Mouse (Mus musculus): ENCODE results near the gene Dcaf5. TPM values are rescaled to one million over a fixed set of nuclear protein-coding genes. Genes with fewer than 3 reads are reported as not detected.
A peak's percentile ranks its signal among the peaks of the same experiment; 100 is the strongest.

Gene Dcaf5
- polyA plus RNA-seq, 1 experiment from 2014 or later: 12.5 TPM

DNA sequence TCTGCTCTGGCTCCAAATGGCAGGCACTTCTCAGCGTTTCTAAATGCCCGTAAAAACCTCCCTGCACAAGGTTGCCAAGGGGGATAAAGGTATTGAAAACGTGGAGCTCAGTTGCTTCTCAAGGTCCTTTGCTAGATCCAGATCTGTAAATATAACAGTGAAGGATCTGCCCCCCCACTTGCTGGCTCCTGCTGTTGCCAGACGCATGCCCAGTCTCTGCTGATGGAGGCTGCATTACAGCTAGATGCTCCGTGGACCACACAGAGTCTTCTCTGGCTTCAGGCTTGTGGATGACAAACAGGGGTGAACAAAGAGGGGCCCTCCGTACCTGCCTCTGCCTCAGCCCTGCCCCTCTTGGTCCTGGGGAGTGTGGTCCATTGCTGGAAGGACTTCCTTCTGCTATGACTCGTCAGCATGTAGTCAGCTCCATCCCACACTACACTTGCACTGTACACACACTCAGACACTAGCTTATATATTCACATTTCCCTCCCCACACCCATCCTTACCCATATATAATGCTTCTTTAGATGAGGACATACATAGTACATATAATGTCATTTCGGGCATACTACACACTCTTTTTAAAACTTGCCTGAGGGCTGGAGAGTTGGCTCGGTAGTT, 135.5 kb downstream of the Dcaf5 start:
- H3K27me3 ChIP-seq (ENCODE audit: control insufficient read depth, insufficient read depth, low read length): no peaks in the 10 kb centered on the region
- DNase-seq (ENCODE audit: low spot score) (no peak), ATAC-seq (replicated peaks; ENCODE audit: low FRiP score) (no peak)
- 83% methylated on average over 9 of the region's 9 CpGs for WGBS
- H3K9ac ChIP-seq (ENCODE audit: low read length): no peak overlapping the region
- H3K4me2 ChIP-seq (ENCODE audit: low read depth, low read length, severe bottlenecking): no peak overlapping the region
- H3K4me3 ChIP-seq (ENCODE audit: low read depth, low read length): no peak overlapping the region
- no peaks in the 10 kb centered on the region for H3K9me3 ChIP-seq (ENCODE audit: control insufficient read depth, low read length)
- H3K4me1 ChIP-seq (replicated peaks; ENCODE audit: control insufficient read depth, insufficient read depth, low read length): no peaks in the 10 kb centered on the region
- H3K27ac ChIP-seq (ENCODE audit: low read depth, low read length): no peak overlapping the region
- no peaks in the 10 kb centered on the region for H3K36me3 ChIP-seq (ENCODE audit: control insufficient read depth, insufficient read depth, low read length)

DNA sequence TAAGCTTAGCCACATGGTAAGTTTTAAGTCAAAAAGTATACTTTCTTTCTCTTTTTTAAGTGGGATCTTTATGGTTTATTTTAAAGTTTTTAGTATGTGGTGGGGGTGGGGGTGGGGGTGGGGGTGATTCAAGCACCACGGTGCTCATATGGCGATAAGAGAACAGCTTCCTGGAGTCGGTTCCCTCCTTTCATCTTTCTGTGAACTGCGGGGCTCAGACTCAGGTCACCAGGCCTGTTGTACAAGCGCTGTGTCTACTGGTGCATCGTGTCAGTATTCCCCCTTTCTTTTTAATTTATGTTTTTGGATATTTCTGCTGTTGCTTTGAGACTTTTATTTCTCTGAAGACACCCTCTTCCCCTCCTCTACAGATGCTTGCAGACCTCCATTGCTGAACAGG, 137.7 kb downstream of the Dcaf5 start:
- ATAC-seq (replicated peaks; ENCODE audit: low FRiP score) (no peak), DNase-seq (ENCODE audit: low spot score) (no peak)
- H3K36me3 ChIP-seq (ENCODE audit: control insufficient read depth, insufficient read depth, low read length): no peaks in the 10 kb centered on the region
- no peak overlapping the region for H3K4me3 ChIP-seq (ENCODE audit: low read depth, low read length)
- no peaks in the 10 kb centered on the region for H3K9me3 ChIP-seq (ENCODE audit: control insufficient read depth, low read length)
- no peak overlapping the region for H3K27ac ChIP-seq (ENCODE audit: low read depth, low read length)
- no peak overlapping the region for H3K9ac ChIP-seq (ENCODE audit: low read length)
- no peaks in the 10 kb centered on the region for H3K27me3 ChIP-seq (ENCODE audit: control insufficient read depth, insufficient read depth, low read length)
- 84% methylated on average over 6 of the region's 6 CpGs for WGBS
- H3K4me1 ChIP-seq (replicated peaks; ENCODE audit: control insufficient read depth, insufficient read depth, low read length): no peaks in the 10 kb centered on the region
- no peak overlapping the region for H3K4me2 ChIP-seq (ENCODE audit: low read depth, low read length, severe bottlenecking)

DNA sequence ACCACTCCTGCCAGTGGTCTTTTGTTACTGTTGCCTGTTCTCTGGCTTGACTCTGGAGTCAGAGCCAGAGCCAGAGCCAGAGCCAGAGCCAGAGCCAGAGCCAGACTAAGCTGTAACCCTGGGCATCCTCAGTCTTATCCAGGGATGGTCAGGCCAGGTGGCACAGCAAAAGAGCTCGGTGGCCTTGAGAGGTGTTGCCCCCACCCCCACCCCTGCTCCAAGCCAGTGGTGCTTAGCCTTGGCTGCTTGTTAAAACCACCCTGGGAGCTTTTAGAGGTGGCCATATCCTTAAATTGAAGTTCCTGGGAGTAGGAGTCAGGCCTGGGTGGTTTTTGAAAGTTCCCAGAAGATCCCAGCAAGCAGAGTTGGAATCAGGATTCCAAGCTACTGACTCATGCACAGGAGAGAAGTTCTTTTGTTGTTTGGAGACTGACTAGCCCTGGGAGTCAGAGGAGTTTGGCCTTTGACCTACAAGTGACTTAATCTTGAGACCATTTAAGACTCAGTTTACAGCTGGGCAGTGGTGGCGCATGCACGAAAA, 144.4 kb downstream of the Dcaf5 start:
- Histone ChIP-seq H3K4me2 (ENCODE audit: low read depth, low read length, severe bottlenecking) (no peak overlapping the region), H3K27ac (ENCODE audit: low read depth, low read length) (no peak overlapping the region), H3K36me3 (ENCODE audit: control insufficient read depth, insufficient read depth, low read length) (no peaks in the 10 kb centered on the region), H3K27me3 (ENCODE audit: control insufficient read depth, insufficient read depth, low read length) (no peaks in the 10 kb centered on the region), H3K4me3 (ENCODE audit: low read depth, low read length) (no peak overlapping the region), H3K9ac (ENCODE audit: low read length) (no peak overlapping the region), H3K9me3 (ENCODE audit: control insufficient read depth, low read length) (no peaks in the 10 kb centered on the region), H3K4me1 (replicated peaks; ENCODE audit: control insufficient read depth, insufficient read depth, low read length) (no peaks in the 10 kb centered on the region)
- no peak for ATAC-seq (replicated peaks; ENCODE audit: low FRiP score)
- WGBS: 61% methylated on average over 3 of the region's 3 CpGs
- DNase-seq (ENCODE audit: low spot score): no peak

DNA sequence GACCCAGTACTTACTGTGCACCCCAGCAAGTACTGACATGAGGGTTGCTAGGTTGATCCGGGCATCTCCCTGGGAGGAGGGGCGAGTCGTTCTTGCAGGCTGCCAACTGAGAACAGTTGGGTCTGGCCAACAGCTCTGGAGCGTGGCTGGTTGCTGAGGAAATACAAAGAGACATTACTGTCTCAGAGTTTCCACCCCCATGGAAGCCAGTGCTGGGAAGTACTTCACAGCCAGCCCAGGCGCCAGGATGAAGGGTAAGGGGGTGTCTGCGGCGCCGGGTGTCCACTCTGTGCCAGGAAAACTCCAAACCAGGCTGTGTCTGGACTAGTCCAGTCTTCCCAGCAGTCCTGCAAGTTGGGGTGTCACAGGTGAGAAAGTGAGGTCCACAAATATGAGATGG, 145.4 kb downstream of the Dcaf5 start:
- Histone ChIP-seq H3K27me3 (ENCODE audit: control insufficient read depth, insufficient read depth, low read length) (no peaks in the 10 kb centered on the region), H3K4me3 (ENCODE audit: low read depth, low read length) (no peak overlapping the region), H3K9me3 (ENCODE audit: control insufficient read depth, low read length) (no peaks in the 10 kb centered on the region), H3K36me3 (ENCODE audit: control insufficient read depth, insufficient read depth, low read length) (no peaks in the 10 kb centered on the region), H3K4me1 (replicated peaks; ENCODE audit: control insufficient read depth, insufficient read depth, low read length) (no peaks in the 10 kb centered on the region), H3K4me2 (ENCODE audit: low read depth, low read length, severe bottlenecking) (no peak overlapping the region), H3K27ac (ENCODE audit: low read depth, low read length) (no peak overlapping the region), H3K9ac (ENCODE audit: low read length) (no peak overlapping the region)
- no peak for DNase-seq (ENCODE audit: low spot score)
- WGBS: 92% methylated on average over 8 of the region's 8 CpGs
- no peak for ATAC-seq (replicated peaks; ENCODE audit: low FRiP score)

- no peak overlapping the region for H3K9ac ChIP-seq (ENCODE audit: low read length)
- no peaks in the 10 kb centered on the region for H3K27me3 ChIP-seq (ENCODE audit: control insufficient read depth, insufficient read depth, low read length)
- no peak for DNase-seq (ENCODE audit: low spot score)
- no peak for ATAC-seq (replicated peaks; ENCODE audit: low FRiP score)
- H3K4me2 ChIP-seq (ENCODE audit: low read depth, low read length, severe bottlenecking): no peak overlapping the region
- H3K4me1 ChIP-seq (replicated peaks; ENCODE audit: control insufficient read depth, insufficient read depth, low read length): no peaks in the 10 kb centered on the region
- no peaks in the 10 kb centered on the region for H3K9me3 ChIP-seq (ENCODE audit: control insufficient read depth, low read length)
- H3K4me3 ChIP-seq (ENCODE audit: low read depth, low read length): no peak overlapping the region
- whole genome bisulfite sequencing: 97% methylated on average over 4 of the region's 4 CpGs
- no peak overlapping the region for H3K27ac ChIP-seq (ENCODE audit: low read depth, low read length)
- no peaks in the 10 kb centered on the region for H3K36me3 ChIP-seq (ENCODE audit: control insufficient read depth, insufficient read depth, low read length)
Measured at GRCm38 (mm10) chr12:80290483-80290882, 145.9 kb downstream of the Dcaf5 start.

DNA sequence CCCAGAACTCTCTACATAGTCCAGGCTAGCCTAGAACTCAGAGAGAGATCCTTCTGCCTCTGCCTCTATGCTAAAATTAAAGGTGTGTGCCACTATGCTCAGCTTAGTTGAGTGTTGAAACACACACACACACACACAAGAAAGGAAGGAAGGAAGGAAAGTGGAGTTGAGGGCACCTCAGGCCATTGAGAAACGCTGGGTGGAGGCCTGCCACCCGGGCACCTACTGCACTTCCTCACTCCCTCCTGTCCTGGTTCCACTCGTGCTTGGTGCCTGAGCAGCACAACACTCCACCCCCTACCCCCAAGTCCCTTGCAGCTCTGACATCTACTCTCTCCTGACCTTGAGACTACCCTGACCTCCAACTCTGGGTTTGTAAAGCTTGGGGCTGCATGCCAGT, 146.7 kb downstream of the Dcaf5 start:
- Histone ChIP-seq H3K36me3 (ENCODE audit: control insufficient read depth, insufficient read depth, low read length) (no peaks in the 10 kb centered on the region), H3K4me3 (ENCODE audit: low read depth, low read length) (no peak overlapping the region), H3K9ac (ENCODE audit: low read length) (no peak overlapping the region), H3K4me2 (ENCODE audit: low read depth, low read length, severe bottlenecking) (no peak overlapping the region), H3K9me3 (ENCODE audit: control insufficient read depth, low read length) (no peaks in the 10 kb centered on the region), H3K27me3 (ENCODE audit: control insufficient read depth, insufficient read depth, low read length) (no peaks in the 10 kb centered on the region), H3K4me1 (replicated peaks; ENCODE audit: control insufficient read depth, insufficient read depth, low read length) (no peaks in the 10 kb centered on the region), H3K27ac (ENCODE audit: low read depth, low read length) (no peak overlapping the region)
- ATAC-seq (replicated peaks; ENCODE audit: low FRiP score): no peak
- no peak for DNase-seq (ENCODE audit: low spot score)
- 82% methylated on average over 3 of the region's 3 CpGs for WGBS

GRCm38 (mm10) chr12:80285890-80286289, 150.5 kb downstream of the Dcaf5 start:
- Histone ChIP-seq H3K27ac (ENCODE audit: low read depth, low read length) (no peak overlapping the region), H3K4me2 (ENCODE audit: low read depth, low read length, severe bottlenecking) (no peak overlapping the region), H3K27me3 (ENCODE audit: control insufficient read depth, insufficient read depth, low read length) (no peaks in the 10 kb centered on the region), H3K9me3 (ENCODE audit: control insufficient read depth, low read length) (no peaks in the 10 kb centered on the region), H3K36me3 (ENCODE audit: control insufficient read depth, insufficient read depth, low read length) (no peaks in the 10 kb centered on the region), H3K9ac (ENCODE audit: low read length) (no peak overlapping the region), H3K4me1 (replicated peaks; ENCODE audit: control insufficient read depth, insufficient read depth, low read length) (no peaks in the 10 kb centered on the region), H3K4me3 (ENCODE audit: low read depth, low read length) (no peak overlapping the region)
- DNase-seq (ENCODE audit: low spot score) (no peak), ATAC-seq (replicated peaks; ENCODE audit: low FRiP score) (no peak)
- WGBS: 62% methylated on average over 5 of the region's 5 CpGs

Small RNA genes within 50 kb of the gene (microRNA-seq; reads per million reads assigned to microRNA genes)
- 31.1 reads per million, percentile 20 among the genes with 10 or more reads in this experiment for gene Mir1843a (ENCODE audit: insufficient number of aligned reads)

Other genes starting within 250 kb of the Dcaf5 start
- 27.2 and 29.5 TPM in 2 replicates for gene Actn1, start 176.2 kb downstream of the Dcaf5 start, polyA plus RNA-seq (2014; fragmentation: Nextera tagmentation; extraction: Ambion mirVana)
- 49.5 and 51.7 TPM in 2 replicates for gene Exd2, start 26.5 kb upstream of the Dcaf5 start, polyA plus RNA-seq (2014; fragmentation: Nextera tagmentation; extraction: Ambion mirVana)
- gene Galnt16, start 81.7 kb upstream of the Dcaf5 start, polyA plus RNA-seq (2014; fragmentation: Nextera tagmentation; extraction: Ambion mirVana): 19.9 and 20.3 TPM in 2 replicates
- gene Slc39a9, start 207.3 kb upstream of the Dcaf5 start, polyA plus RNA-seq (2014; fragmentation: Nextera tagmentation; extraction: Ambion mirVana): 29.9 and 33.1 TPM in 2 replicates
- gene Erh, start 207.7 kb upstream of the Dcaf5 start, polyA plus RNA-seq (2014; fragmentation: Nextera tagmentation; extraction: Ambion mirVana): 400 and 407 TPM in 2 replicates

All from forebrain, embryonic 11.5 days (tissue).